Mouse (Mus musculus) cerebellum, postnatal 25 days (tissue): ENCODE data around the gene Vstm2b.

Experiments used
- DNase-seq, 2 experiments: peaks; one replicate each; pipeline ENCODE4 v3.0.0; 2021; ENCODE audit warnings: mixed read lengths in 2 of 2

The Vstm2b gene

GRCm38 (mm10) chr7:40898096-40898710, at the start of gene Vstm2b:
Gene Vstm2b (plus strand): TSS chr7:40898328.
- DNase-seq, result no peak

GRCm38 (mm10) chr7:40856088-40856625, 42.0 kb upstream of the Vstm2b start:
- no peak for DNase-seq

GRCm38 (mm10) chr7:40873380-40873990, 24.6 kb upstream of the Vstm2b start:
- no peak for DNase-seq

DNA sequence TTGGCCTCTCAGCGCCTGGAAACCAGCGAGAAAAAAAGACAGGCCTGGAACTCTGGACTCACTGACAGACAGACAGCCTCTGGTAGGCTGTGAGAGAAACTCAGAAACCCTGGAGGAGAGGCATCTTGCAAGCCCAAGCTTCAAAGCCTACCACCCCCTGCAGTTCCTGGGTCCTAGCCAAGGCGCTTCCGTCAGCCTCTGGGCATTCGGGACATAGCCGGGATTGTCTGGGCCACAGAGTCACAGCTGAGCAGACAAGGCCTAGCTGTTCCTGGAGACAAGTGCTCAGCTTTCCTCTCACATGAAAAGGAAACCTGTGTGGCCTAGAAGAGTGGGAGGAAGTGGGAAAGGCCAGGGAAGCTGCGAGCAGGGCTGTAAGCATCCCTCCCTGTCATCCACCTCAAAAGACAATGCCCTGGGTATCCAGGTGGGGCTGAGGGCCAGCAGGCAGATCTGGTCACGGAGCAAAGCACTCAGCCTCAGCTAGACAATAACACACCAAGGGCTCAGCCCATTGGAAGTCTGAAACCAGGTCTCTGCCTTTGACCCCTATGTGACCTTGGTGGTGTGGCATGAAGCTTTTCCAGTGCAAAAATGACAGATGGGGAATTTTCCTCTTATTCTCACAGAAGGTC, 13.2 kb upstream of the Vstm2b start:
- peak; percentile 49 to 73 for DNase-seq

GRCm38 (mm10) chr7:40888358-40888757, 9.8 kb upstream of the Vstm2b start:
- DNase-seq, result peak; percentile 26 to 60

DNA sequence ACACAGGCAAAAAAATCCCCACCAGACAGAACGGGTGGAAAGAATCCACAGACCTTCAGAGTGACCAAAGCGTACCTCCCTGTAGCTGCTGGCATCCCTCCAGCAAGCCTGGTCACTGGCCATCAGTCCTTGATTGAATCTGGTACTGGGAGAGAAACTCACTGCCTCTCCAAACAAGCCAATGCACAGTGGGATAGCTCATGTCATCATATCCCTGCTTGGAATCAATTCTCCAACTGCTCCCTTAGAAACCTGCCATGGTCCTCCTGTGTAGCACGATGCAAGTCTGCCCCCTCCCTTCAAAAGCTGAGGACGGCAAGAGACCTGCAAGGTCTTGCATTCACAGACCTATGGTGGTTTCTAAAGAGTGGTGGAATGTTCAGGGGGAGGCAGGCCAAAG, 1.2 kb upstream of the Vstm2b start:
- peak in 1 of 2 experiments; percentile 39 for DNase-seq

- peak; percentile 35 to 43 for DNase-seq
Observed at GRCm38 (mm10) chr7:40898711-40899375, 715 bp downstream of the Vstm2b start.

GRCm38 (mm10) chr7:40899376-40900265, 1.5 kb downstream of the Vstm2b start:
- DNase-seq, result peak in 1 of 2 experiments; percentile 43

DNA sequence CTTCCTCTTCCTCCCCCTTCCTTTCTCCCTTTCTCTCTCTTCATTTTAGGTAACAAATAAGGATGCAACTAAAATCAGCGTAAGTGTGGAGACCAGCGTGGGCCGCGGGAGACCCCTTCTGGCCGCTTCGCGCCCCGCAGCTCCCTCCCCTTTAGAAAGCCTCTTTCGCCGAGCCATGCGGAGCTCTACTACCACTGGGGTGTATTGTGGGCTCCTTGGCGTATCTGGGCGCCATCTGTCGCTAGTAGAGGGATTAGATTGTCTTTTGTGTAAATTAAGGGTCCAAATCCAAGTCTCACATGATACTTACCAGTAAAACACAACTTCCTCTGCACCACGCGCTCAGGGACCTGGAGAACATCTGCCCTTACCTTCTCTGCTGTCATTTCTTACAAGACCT, 3.1 kb downstream of the Vstm2b start:
- DNase-seq, result peak; percentile 71 to 81

- peak in 1 of 2 experiments; percentile 24 for DNase-seq
Observed at GRCm38 (mm10) chr7:40902506-40902905, 4.4 kb downstream of the Vstm2b start.

DNA sequence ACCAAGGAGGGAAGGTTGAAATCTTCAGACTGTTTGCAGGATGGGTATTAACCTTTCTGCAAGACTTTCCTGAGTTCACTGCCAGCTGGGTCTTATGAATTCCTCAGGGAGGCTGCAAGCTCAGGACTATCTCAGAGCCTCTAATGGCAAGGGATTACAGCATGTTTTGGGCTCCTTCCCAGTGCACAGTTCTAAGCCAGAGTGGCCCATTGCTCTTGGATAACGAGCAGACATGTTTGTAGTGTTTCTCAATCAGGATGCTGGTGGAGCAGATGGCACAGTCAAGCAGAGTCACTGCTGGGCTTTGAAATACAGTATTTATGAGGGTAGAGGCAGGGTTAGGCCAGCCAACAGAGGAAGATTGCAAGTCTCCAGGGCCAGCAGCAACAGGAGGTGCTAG, 8.4 kb downstream of the Vstm2b start:
- no peak for DNase-seq

- DNase-seq, result no peak
Observed at GRCm38 (mm10) chr7:40916761-40917160, 18.6 kb downstream of the Vstm2b start.

- peak in 1 of 2 experiments; percentile 6 for DNase-seq
Observed at GRCm38 (mm10) chr7:40920118-40920517, 22.0 kb downstream of the Vstm2b start.

DNA sequence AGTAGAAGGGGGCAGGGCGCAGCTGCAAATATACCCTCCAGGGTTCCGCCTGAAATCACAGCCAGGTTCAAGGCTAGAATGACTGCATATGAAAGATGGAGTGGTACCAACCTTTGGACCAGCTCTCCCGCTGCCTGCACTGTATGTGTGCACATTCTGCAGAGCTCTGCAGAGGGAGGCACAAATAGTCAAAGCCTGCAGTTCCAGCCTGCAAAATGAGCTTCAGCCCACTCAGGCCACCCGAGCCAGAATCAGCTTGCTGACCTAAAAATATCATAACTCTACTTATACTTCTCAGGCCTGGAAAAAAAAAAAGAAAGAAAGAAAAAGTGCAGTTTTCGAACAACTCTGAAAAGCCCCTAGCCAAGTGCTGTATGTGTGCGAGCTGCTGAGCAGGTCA, 23.2 kb downstream of the Vstm2b start:
- no peak for DNase-seq

GRCm38 (mm10) chr7:40922871-40923270, 24.7 kb downstream of the Vstm2b start:
- no peak for DNase-seq

GRCm38 (mm10) chr7:40928391-40928790, 30.3 kb downstream of the Vstm2b start:
- DNase-seq, result no peak

DNA sequence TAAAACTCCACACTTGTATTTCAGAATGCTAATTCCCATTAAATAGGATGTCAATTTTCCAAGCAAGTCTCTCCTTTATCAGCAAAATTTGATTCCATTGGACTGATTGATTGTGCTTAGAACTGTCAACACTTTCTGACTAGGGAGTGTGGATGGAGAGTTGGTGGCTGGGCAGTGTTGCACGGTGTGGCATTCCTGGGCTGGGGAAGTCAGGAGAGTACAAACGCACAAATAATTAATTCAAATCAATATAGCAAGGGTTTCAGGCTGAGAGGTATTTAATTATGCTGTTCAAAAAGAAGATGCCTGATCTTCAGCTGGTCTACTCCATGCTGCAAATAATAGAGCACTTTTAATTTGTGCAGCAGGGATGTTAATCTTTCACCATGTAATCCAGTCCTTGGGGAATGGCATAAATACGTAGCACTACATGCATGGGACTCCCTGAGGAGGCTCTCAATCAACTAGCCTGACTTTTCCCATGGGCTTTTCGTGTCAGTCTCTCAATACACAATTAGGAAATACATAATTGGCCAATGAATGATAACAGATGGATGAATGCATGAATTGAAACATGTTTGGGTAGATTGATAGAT, 38.6 kb downstream of the Vstm2b start:
- DNase-seq, result no peak

DNA sequence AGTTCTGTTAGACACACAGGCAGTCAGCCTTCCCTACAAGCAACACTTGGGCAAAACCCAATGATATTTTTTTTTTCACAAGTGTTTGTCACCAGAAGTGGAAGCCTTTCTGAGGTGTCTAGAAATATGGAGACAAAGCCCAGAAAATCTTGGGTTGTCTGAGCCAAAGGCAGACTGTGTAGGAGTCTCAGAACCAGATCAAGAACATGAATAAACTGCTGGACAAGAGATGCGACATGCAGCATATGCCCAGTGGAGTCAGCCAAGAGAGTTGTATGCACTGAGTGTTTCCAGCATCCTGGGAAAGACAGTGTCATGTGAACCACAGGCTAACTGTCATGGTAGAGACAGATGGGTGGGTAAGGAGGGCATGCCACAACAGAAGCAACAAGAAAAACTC, 41.2 kb downstream of the Vstm2b start:
- DNase-seq, result no peak

- peak in 1 of 2 experiments; percentile 5 for DNase-seq
Observed at GRCm38 (mm10) chr7:40942233-40942935, 44.3 kb downstream of the Vstm2b start.
